Mouse (Mus musculus) urinary bladder, postnatal 4 days (tissue): Measurements from ENCODE around the gene Cblb.

Source experiments
- DNase-seq, 2 experiments: peaks; one replicate each; pipeline ENCODE4 v3.0.0; 2021 to 2022; ENCODE audit warnings: low spot score in 2 of 2

Gene Cblb

DNA sequence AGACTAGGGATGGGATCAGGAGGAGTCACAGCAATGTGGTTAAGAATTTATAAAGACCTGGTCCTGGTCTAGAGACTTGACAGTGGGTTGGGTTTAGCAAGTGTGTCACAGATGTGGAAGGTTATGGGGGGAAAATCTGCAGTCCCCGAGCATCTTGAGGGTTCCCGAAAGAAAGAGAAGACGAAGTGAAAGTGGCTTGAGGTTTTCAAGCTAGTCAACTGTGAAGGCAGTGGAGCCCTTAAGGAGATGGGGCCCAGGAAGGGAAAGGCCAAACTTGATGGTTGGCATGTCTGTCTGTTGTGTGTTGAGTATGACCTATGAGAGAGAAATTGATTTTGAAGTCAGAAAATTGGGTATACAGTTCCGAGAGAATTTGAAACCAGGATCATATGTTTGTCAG, 7.3 kb downstream of the Cblb start:
- no peak for DNase-seq

DNA sequence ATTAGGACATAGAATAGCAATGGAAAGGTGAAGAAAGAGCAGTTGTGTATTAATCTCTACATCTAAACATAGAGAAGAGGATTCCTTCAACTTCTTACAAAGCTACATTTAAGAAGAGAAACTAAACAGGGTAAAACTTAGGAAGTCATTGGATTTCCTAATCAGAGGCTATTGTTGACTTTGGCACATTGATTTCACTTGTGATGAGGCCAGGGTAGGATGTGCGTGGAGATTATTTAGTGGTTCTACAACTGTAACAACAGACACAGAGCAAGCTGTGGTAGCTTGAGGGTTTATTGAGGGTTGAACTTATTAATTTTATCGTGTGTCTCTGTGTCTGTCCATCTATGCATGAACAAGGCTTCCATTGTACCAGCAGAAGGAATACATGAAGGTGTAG, 7.8 kb downstream of the Cblb start:
- no peak for DNase-seq

DNA sequence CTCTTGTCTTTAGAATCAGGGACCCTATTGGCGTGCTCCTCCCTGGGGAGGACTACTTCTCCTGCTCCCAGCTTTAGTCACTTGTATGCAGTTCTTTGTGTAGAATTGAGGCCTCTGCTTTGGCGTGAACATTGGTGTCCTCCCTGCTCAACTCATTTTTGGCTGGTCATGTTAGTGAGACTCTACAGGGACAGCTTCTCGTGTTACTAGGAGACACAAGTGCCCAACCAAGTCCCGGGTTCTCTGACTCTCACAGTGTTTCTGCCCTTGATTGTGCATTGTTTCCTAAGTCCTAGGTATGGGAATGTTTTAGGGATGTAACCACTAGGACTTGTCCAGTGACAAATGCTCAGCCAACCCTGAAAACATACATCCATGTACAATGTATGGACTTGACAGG, 9.9 kb downstream of the Cblb start:
- no peak for DNase-seq

DNA sequence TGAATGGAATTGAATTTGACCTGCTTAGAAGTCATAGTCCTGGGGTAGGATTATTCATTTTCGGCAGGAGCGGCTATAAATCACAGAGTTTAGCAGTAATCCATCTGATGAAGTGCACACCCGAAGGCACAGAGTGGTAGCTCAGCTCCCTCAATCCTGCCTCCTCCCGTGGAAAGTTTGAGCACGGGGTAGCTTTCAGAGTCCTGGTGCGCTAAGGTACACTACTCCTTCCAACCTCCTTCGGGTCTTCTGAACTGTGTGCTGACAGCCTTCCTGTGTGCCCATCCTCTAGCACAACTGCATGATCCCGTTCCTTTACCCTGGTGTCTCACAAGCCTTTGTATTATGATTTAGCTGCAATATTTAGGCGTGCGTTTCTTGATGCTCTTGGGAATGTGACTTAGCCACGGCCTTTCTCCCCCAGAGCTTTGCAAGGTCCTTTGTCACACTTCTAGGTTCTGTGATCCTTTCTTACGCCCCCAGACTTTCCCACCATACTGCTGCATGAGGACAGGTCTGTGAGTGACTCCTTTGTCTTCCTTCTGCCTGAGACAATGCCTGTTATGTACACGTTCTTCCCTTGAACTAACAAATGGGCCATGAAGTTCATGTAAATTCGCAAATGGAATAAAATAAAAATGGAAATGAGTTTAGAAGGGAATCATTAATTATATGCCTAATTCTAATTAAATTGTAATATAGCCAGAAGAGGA, 11.8 kb downstream of the Cblb start:
- no peak for DNase-seq

DNA sequence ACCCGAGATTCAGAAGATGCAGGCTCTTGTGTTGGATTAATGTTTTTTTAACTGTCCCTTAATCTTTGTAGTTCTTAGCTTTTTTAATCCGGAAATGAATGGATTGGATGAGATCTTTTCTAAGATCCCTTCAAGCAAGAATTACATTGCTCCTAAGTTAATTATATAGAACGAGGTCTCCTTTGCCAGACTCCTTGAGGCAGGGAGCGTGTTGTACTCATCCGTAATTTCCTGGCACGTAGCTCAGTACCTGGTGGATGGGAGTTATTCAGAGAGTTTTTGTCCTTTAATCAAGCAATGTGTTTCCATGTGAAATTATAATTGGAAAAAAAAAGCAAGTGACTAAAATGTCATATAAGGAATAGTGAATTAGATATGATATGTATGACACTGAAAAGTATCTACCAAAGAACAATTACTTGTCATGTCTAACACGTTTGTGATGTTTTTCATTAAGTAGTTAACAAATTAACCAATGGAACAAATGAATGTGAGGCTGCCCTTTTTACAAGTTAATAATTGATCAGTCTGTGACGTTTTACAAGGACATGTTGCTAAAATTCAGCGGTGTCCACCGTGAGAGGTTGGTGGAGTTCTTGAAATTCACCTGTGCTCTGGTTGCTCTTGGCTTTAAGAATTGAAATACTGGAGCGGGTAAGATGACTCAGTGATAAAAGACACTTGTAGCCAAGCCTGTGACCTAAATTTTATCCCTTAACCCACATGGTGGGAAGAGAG, 12.5 kb downstream of the Cblb start:
- DNase-seq = no peak

DNA sequence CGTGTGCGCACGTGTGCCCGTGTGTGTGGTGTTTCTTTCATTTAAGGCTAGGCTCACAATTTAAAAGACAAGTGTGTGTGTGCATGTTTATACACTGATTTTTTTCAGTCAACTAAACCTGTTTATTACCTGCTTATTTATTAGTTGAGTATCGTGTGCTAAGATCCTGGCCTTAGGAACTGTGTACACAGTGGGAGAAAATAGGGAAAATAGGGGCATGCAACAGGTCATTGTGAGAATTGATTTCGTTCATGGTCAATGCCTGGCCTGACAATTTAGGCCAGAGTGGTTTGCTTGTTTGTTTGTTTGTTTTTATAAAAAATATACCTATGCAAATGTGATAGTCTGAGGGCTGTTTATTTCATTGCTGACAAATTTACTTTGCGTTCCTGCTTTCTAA, 13.5 kb downstream of the Cblb start:
- no peak for DNase-seq

DNA sequence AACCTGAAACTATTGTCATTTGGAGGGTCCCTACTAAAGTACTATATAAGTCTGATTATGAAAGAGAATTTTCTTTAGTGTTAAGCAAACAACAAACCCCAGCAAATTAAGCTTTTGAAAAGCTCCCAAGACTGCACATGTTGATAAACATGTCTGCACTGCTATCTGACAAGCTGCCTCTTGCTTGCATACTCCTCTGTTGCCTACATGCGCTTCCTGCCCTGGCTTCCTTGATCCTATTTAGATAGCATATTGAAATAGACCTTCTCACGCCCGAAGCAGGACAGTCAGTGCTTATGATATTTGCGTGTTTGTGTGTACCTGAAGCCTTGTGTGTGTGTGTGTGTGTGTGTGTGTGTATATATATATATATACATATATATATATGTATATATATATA, 14.0 kb downstream of the Cblb start:
- no peak for DNase-seq

DNA sequence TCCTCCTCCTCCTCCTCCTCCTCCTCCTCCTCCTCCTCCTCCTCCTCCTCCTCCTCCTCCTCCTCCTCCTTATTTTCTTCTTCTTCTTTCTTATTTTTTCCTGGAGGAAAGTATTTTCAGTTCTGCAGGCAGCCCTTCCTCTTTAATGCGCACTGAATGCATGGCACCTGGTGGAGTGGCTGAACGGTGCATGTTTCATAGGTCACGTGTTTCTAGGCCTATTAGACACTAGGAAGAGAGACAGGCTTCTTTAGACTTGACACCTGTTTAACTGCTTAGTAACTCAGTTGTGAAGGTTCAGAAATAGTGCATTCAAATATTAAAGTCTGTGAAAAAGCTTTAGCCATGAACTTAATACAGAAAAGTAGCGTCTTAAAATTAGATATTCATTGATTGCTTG, 15.4 kb downstream of the Cblb start:
- DNase-seq = no peak

DNA sequence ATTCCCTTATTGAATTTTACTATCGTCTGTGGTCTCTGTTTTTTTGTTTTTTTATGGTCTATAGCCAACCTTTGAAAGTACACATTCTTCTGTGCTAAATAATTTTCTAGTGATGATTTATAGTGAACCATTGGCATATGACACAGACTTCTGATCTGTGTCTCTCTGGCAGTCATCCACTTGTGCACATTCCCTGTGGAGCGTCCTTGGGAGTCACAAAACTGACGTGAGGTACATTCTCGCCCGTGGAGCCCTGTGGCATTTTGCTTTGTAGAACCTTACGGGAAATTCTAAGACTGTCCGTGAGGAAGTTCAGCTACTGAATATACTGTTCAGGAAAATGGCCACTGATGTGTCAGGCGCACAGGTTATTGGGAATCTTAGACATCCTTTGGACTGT, 20.1 kb downstream of the Cblb start:
- DNase-seq = no peak

DNA sequence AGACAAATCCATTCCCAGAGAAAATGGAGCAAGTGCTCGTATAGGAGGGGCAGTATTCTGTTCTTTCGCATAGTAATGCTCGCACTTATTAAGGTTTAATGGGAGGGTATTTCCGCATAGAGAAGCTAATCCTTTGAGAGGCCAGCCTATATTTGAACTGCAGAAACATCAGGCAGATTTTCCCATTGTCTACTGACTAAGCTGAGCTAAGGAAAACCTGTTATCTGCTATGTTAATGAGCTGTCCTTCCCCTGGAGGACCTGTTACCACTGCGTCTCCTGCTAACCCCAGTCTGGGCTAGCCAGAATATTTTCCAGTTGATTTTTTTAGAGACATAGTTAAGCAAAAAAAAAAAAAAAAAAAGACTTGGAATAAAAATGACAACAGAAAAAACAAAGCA, 21.7 kb downstream of the Cblb start:
- DNase-seq = no peak

DNA sequence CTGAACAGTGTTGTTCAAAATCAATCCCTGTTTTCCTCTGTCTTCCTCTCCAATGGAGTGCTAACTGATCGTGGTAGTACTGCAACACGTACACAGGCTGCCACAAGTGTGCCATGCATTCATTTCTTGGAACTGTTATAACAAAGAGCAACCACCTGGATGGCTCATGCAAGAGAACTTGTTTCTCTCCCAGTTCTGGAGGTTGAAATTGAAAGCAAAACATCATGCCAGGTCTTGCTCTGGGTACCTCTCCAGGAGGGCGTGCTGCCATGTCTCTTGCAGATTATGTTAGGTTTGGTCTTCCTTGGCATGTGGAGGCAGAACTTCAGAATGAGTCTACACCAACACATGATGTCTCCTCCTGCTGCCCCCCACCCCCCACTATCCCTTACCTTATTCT, 24.2 kb downstream of the Cblb start:
- no peak for DNase-seq

DNA sequence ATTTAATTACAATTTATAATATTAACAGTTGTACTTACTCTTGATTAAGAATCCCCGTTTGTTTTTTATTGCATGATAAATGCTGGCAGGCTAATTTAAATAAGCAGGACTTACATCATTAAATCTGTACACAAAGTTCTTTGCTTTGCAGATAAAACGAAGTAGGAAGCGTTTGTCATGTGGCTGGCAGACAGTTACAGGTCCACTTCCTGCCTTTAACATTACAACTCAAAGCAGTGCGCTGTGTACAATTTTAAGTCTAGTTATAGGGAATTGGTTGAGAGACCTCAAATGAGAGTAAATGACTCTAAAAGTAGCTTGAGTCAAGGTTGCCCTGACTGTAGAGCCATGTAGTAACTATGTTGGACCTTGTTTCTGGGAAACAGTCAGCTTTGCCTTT, 25.1 kb downstream of the Cblb start:
- DNase-seq = no peak

DNA sequence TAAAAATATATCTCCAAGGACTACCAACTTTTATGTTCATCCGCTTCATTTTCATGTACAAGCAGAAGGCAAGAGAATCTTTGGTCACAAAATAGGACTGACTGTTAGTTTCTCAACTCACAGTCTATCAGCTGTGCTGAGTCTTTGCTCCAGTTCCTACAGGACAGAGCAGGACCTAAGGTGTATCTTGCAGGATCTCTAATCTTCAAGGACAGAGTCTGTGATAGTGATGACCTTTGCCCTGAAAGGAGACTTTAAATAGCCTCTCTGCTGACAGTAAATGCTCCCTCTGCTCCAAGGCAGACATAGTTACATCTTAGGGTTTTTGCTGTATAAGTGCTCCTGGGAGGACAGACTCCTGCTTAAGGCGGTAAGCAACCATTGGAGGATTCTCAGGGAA, 26.3 kb downstream of the Cblb start:
- DNase-seq = no peak

DNA sequence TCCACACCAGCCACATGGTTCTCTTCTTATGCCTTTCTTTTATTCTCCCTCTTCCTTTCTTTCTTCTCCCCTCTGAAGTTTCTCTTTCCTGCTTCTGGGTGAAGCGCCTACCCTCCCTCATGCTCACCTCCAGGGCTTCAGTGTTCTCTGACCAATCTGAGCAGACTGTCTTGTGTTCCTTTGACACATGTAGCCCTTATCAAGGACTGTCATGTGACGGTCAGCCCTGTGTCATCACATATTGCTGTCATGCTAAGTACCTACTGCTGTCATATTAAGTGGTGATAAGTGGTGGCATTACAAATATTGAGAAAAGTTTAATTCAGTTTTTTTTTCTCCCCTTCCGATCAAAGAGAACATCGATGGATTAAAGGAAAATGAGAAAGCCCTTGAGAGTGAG, 28.5 kb downstream of the Cblb start:
- DNase-seq = no peak

DNA sequence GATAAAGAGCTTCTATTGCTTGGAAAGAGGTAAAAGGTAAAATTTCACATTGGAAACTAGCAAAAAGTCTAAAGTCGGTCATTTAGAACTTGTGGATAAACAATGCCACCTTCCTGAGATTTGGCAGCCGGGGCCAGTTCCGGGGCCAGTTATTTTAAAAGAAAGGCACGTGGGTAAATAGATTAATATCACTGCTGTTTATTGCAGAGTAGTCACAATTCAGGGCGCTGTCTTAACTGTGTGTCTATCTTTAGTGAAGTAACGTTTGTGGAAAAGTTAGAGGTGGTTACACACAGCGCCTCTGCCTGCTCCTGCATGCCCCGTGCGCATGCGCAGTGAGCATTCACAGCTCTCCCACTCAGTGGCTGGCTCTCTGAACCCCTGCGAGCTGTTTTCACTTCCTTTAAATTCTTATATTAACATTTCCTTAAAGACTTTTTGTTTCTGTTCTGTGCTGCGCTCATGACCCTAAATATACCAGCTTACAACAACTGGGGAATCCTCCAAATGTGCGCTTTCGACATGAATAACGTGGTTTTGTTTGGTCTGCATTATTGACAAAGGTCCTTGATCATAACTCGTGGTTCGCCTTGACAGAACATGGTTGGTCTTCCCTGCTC, 29.2 kb downstream of the Cblb start:
- DNase-seq = peak in 1 of 2 experiments; percentile 47

DNA sequence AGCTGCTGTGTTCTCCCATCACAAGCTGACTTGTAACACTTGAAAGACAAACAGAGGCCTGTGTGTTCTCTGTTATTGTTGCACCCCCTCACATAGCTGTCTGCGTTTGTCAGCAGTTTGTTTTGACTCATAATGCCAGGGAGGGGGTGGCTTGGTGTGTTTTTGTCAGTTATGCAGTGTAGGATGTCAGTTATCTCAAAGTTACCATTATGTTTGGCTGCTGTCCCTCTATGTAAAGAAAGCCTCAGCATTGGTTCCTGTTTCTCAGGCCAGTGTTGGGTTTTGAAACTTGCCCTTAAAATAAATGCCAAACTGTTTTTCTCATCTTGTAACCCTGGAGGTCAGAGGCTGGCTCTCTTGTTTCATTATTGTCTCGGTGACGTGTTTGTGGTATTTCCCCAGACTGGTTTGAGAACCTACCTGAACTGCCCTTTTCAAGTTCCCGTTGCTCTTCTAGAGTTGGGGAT, 30.0 kb downstream of the Cblb start:
- no peak for DNase-seq

DNA sequence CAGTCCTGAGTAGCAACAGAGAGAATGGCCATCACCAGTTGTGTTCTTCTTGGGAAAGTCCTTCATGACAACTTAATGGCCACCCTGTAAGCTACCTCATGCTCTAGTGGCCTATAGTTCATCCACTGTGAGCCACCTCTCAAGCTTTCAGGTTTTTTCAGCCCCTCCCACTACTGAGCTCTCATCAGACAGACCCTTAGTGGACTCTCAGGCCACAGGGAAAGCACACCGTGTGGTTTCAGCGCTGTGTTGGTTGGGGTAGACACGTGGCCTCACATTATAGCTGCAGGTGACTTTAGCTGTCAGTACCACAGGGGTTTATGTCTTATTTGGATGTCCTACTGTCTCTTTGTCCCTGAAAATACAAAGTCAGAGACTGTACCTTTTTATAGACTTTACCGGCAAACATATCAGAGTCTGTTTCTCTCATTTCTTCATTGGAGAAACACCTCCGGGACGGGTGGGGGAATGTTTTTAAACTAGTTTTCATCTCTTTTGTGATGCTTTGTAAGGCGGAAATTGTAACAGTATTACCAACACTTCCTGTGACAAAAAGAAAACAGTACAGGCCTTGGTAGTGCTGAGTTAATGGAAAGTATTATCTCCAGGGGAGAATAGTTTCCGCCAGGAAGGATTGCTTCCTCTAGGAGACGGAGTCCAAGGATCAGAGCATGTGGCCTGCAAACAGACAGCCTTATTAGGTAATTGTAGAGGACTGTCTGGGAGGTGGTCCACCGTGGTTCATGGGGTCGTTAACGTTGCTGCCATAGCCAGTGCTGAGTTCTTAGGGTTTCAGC, 33.5 kb downstream of the Cblb start:
- no peak for DNase-seq

DNA sequence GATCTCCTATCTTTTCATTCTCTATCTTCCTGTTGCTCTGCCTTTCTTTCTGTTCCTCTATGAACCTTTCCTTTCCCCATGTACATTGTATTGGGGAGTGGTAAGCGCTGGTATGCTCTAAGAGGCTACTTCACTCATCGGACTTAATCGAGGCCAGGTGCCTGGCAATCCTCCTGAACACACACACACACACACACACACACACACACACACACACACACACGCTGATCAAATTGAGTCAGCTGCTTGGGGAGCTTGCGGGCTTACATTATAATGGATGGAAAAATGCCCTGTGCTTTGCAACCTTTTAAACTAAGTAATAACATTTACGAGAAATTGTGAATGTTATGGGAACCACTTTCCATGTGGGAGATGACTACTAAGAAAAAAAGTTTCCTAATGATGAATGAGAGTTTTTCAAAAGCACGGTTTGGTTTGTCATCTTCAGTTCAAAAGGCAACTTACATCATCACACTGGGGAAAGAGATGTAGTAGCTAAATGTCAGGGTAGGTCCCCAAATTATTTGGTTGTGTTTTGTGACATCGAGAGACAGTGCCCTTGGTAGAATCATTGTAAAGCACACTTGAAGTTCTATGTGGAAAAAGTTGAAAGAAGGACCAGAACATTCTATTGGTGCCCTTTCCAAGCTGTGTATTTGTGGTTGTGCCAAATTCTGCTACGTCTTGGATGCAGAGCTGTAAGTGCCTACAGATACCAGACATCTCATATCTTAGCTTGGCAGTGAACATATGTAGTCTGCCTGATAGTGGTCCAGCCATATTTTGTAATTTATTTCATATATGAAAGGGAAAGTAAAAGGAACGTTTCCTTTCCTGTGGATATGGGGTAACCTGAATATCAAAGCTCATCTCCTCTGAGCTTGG, 36.8 kb downstream of the Cblb start:
- no peak for DNase-seq

DNA sequence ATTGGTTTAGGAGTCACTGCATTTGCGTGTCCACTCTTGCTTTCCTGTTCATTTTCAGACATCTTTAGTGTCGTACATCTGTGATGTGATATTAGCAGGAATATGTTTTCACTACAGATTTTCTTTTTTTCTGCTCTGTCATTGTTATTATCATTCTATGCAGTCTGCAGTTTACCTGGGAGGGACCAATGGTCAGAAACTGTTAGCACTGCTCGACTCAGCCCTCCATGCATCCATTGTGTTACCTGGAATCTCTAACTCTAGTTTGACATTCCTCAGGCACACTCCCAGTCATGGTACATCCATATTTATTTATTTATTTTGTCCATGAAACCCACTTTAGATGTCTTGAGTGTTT, 37.5 kb downstream of the Cblb start:
- no peak for DNase-seq

DNA sequence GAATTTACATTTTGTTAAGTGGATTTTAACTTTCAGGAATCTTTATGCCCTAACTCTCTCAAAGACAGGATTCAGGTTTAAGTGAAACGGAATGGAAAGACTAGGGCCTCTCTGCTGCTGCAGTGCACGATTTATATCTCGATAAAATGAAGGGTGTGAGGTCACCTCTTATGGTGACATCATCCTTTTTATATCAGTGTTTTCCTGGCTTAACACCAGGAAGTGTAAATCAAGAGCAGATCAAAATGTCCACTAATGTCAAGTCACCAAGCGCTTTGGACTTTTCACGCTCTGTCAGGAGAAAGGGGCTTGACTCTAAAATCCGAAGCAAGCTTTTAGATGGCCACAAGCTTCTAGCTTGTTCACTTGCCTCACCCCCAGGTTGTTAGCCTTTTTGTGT, 38.6 kb downstream of the Cblb start:
- no peak for DNase-seq

DNA sequence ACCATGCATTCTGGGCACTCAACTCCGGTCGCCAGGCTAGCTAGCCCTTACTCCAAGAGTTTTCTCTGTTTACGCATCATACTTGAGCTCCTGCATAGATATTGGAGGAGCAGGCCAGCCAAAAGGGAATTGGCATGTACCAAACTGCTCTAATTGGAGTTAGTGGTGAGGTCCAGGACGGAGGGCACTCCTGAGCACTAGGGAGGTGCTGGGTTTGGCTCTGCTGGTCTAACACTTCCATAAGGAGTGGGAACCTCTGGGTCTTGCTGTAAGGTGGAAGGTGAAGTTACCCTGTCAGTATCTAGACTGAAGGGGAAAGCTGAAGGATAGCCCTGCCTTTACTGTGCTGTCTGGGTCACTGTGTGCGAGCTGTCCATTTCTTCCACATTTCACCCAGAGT, 39.1 kb downstream of the Cblb start:
- no peak for DNase-seq
